Mouse (Mus musculus): ENCODE measurements at regions not wholly inside any gene's neighbourhood (a gene's known extent, or its start where the extent isn't known, plus 50 kb on each side); places are given as distances from the start of the nearest gene placed in this dataset.
"Not testable (repeated sequence)": the region's sequence is repeated elsewhere in the genome, so short reads cannot be mapped to it uniquely, and the experiment has no call there.

DNA sequence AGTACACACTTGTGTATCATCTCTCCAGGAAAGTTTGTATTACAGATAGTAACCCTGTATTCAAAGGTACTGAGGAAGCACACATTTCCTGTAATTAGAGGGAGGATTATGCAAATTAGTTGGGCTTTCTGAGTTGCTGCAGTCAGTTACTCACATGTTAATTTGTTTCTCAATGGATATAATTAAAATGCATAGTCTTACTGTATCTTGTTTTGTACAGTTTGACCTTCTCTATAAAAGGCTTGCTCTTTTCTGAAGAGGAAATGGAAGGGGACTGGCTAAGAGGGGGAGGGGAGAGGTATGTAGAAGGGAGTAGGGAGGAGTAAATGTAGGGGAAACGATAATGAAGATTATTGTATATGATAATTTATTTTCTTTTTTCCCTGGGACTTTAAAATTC lies 1345.5 kb upstream of the Adam24 start:
- ATAC-seq (replicated peaks; ENCODE audit: low FRiP score, low TSS enrichment, low read depth) (no peak), DNase-seq (ENCODE audit: low spot score) (no peak)
- no peak overlapping the region for H3K9ac ChIP-seq (ENCODE audit: low read length)
- H3K4me2 ChIP-seq (ENCODE audit: low read length), result no peak overlapping the region
- H3K27ac ChIP-seq (ENCODE audit: low read depth), result no peak overlapping the region
- no peaks in the 10 kb centered on the region for H3K9me3 ChIP-seq (ENCODE audit: control insufficient read depth, low read length)
- no peak overlapping the region for H3K4me3 ChIP-seq (ENCODE audit: low read depth, low read length)
- H3K36me3 ChIP-seq (ENCODE audit: control insufficient read depth, insufficient read depth, low read length), result no peaks in the 10 kb centered on the region
- WGBS, result 79% methylated on average over 1 of the region's 1 CpGs
- no peaks in the 10 kb centered on the region for H3K27me3 ChIP-seq (replicated peaks; ENCODE audit: control insufficient read depth, insufficient read depth, low read length)
- H3K4me1 ChIP-seq (replicated peaks; ENCODE audit: control insufficient read depth, insufficient read depth, low read length), result no peaks in the 10 kb centered on the region

DNA sequence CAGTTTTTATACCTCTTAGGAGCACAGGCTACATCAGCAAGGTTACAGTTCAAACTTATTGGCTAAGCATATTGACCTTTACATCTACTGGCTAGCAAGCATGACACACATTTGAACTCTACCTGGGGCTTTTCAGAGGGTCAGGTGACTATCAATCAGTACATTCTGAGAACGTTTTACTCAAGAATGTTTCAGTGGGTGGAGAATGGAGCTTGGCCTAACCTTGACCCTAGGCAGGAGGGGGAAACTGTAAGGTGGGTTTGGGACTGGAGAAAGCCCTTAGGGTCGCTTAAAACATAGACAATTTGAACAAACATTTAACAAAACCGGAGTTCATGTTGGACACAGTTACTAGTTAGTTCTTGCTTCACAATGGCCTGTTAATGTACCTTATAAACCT lies 1330.1 kb upstream of the Adam24 start:
- Histone ChIP-seq H3K27me3 (replicated peaks; ENCODE audit: control insufficient read depth, insufficient read depth, low read length) (no peaks in the 10 kb centered on the region), H3K27ac (ENCODE audit: low read depth) (no peak overlapping the region), H3K9me3 (ENCODE audit: control insufficient read depth, low read length) (no peaks in the 10 kb centered on the region), H3K4me3 (ENCODE audit: low read depth, low read length) (no peak overlapping the region), H3K36me3 (ENCODE audit: control insufficient read depth, insufficient read depth, low read length) (no peaks in the 10 kb centered on the region), H3K9ac (ENCODE audit: low read length) (no peak overlapping the region), H3K4me1 (replicated peaks; ENCODE audit: control insufficient read depth, insufficient read depth, low read length) (no peaks in the 10 kb centered on the region), H3K4me2 (ENCODE audit: low read length) (no peak overlapping the region)
- ATAC-seq (replicated peaks; ENCODE audit: low FRiP score, low TSS enrichment, low read depth) (no peak), DNase-seq (ENCODE audit: low spot score) (no peak)
- WGBS, result 69% methylated on average over 3 of the region's 3 CpGs

DNA sequence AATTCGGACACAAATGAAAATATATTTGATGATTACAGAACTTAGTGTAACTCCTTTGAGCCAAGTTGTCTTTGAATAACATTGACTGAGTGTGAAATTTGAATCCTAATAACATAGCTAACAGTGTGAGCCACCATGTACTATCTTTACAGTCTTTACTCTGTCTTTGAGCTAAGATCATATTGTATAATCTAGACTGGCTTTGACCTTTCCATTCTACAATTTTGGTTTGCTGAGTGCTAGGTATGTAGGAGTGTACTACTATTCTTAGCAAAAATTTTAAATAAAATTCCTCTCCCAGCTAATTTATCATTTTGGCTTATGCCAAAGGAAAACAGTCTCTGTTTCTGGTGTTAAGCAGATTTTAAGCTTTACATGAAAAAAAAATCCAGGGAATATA lies 1328.4 kb upstream of the Adam24 start:
- WGBS, result 75% methylated on average over 1 of the region's 1 CpGs
- H3K4me3 ChIP-seq (ENCODE audit: low read depth, low read length), result no peak overlapping the region

DNA sequence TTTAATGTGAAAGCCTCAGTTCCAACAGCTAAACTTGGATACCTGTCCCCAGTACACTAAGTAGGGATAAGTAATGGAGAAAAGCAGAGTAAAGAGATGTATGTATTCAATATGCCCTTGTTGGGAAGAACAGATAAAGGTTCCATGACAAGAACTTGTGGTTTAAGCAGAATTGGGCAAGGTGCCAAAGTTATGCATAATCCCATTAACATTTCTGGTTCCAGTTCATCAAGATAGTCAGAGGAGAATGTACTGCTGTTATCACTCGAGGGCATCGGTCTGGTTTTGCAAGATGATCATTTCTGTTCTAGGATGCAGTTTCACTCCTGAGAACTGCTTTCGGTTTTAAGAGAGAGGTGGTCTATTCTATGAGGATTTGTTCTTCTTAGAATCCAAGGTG lies 1325.9 kb upstream of the Adam24 start:
- DNase-seq (ENCODE audit: low spot score) (no peak), ATAC-seq (replicated peaks; ENCODE audit: low FRiP score, low TSS enrichment, low read depth) (no peak)
- Histone ChIP-seq H3K27ac (ENCODE audit: low read depth) (no peak overlapping the region), H3K36me3 (ENCODE audit: control insufficient read depth, insufficient read depth, low read length) (no peaks in the 10 kb centered on the region), H3K27me3 (replicated peaks; ENCODE audit: control insufficient read depth, insufficient read depth, low read length) (no peaks in the 10 kb centered on the region), H3K9me3 (ENCODE audit: control insufficient read depth, low read length) (no peaks in the 10 kb centered on the region), H3K4me3 (ENCODE audit: low read depth, low read length) (no peak overlapping the region), H3K9ac (ENCODE audit: low read length) (no peak overlapping the region), H3K4me1 (replicated peaks; ENCODE audit: control insufficient read depth, insufficient read depth, low read length) (no peaks in the 10 kb centered on the region), H3K4me2 (ENCODE audit: low read length) (no peak overlapping the region)
- 78% methylated on average over 3 of the region's 3 CpGs for WGBS

More for the DNA sequence above, 1328.4 kb upstream of the Adam24 start:
- no peak for ATAC-seq (replicated peaks; ENCODE audit: low FRiP score, low TSS enrichment, low read depth)
- no peak for DNase-seq (ENCODE audit: low spot score)
- no peak overlapping the region for H3K27ac ChIP-seq (ENCODE audit: low read depth)
- no peaks in the 10 kb centered on the region for H3K9me3 ChIP-seq (ENCODE audit: control insufficient read depth, low read length)
- no peak overlapping the region for H3K4me2 ChIP-seq (ENCODE audit: low read length)
- H3K4me1 ChIP-seq (replicated peaks; ENCODE audit: control insufficient read depth, insufficient read depth, low read length), result no peaks in the 10 kb centered on the region
- H3K36me3 ChIP-seq (ENCODE audit: control insufficient read depth, insufficient read depth, low read length), result no peaks in the 10 kb centered on the region
- H3K27me3 ChIP-seq (replicated peaks; ENCODE audit: control insufficient read depth, insufficient read depth, low read length), result no peaks in the 10 kb centered on the region
- no peak overlapping the region for H3K9ac ChIP-seq (ENCODE audit: low read length)

DNA sequence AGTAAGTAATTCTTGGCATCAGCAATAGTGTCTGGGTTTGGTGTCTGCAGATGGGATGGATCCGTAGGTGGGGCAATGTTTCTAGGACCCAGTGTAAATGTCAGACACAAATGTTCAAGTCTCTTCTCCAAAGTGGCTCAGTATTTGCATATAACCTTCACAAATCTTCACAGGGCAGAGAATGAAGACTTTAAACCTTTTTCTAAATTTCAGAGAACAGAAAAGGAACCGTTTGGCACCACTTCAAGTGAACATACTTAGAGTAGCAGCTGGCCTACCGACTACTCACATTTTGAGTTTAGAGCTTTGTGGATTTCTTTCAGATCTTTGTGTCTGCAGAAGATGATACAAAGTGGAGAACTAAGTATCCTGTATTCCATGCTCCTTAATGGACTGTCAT lies 1319.5 kb upstream of the Adam24 start:
- WGBS, result 77% methylated on average over 3 of the region's 3 CpGs
- Histone ChIP-seq H3K4me1 (replicated peaks; ENCODE audit: control insufficient read depth, insufficient read depth, low read length) (no peaks in the 10 kb centered on the region), H3K9me3 (ENCODE audit: control insufficient read depth, low read length) (no peaks in the 10 kb centered on the region), H3K4me3 (ENCODE audit: low read depth, low read length) (no peak overlapping the region), H3K4me2 (ENCODE audit: low read length) (no peak overlapping the region), H3K9ac (ENCODE audit: low read length) (no peak overlapping the region), H3K27me3 (replicated peaks; ENCODE audit: control insufficient read depth, insufficient read depth, low read length) (no peaks in the 10 kb centered on the region), H3K36me3 (ENCODE audit: control insufficient read depth, insufficient read depth, low read length) (no peaks in the 10 kb centered on the region), H3K27ac (ENCODE audit: low read depth) (no peak overlapping the region)
- ATAC-seq (replicated peaks; ENCODE audit: low FRiP score, low TSS enrichment, low read depth) (no peak), DNase-seq (ENCODE audit: low spot score) (no peak)

DNA sequence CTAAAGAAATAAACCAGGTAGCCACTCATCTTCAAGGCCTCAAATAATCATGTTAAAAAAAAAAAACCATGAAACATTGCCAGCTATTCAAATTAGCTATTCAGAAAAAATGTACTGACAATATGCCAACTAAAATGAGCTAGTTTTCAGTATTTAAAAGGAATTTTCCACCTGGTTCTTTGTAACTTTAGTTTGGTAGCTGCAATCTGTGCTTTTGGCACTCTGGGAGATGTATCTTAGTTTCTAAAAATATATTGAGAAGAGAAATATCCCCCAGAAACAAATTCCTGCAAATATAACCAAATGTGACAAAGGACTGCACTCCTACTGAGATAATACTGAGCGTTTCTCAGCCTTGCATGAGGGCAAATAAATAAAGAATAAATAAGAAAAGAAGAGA lies 1317.8 kb upstream of the Adam24 start:
- H3K9ac ChIP-seq (ENCODE audit: low read length), result no peak overlapping the region
- ATAC-seq (replicated peaks; ENCODE audit: low FRiP score, low TSS enrichment, low read depth) (no peak), DNase-seq (ENCODE audit: low spot score) (no peak)
- H3K9me3 ChIP-seq (ENCODE audit: control insufficient read depth, low read length), result no peaks in the 10 kb centered on the region
- H3K36me3 ChIP-seq (ENCODE audit: control insufficient read depth, insufficient read depth, low read length), result no peaks in the 10 kb centered on the region
- no peak overlapping the region for H3K4me2 ChIP-seq (ENCODE audit: low read length)
- WGBS, result 76% methylated on average over 1 of the region's 1 CpGs
- no peak overlapping the region for H3K4me3 ChIP-seq (ENCODE audit: low read depth, low read length)
- no peaks in the 10 kb centered on the region for H3K27me3 ChIP-seq (replicated peaks; ENCODE audit: control insufficient read depth, insufficient read depth, low read length)
- no peaks in the 10 kb centered on the region for H3K4me1 ChIP-seq (replicated peaks; ENCODE audit: control insufficient read depth, insufficient read depth, low read length)
- H3K27ac ChIP-seq (ENCODE audit: low read depth), result no peak overlapping the region

DNA sequence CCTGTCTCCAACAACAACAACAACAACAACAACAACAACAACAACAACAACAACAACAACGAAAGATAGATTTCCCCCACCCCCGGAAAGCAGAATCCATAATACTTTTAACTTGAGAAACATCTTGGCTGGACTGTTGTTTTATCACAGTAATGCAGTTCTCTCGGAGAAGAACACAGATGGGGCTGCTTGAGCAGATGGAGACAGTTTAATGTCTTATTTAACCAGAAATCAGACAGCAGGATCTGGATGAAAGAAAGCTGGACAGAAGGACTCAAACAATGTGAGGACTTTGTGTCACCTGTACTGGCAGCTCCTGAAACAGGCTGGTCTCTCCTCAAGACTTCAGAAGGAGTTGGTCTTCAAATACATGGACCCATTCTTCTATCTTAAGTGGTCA lies 1317.0 kb upstream of the Adam24 start:
- Histone ChIP-seq H3K36me3 (ENCODE audit: control insufficient read depth, insufficient read depth, low read length) (no peaks in the 10 kb centered on the region), H3K9ac (ENCODE audit: low read length) (no peak overlapping the region), H3K27ac (ENCODE audit: low read depth) (no peak overlapping the region), H3K4me1 (replicated peaks; ENCODE audit: control insufficient read depth, insufficient read depth, low read length) (no peaks in the 10 kb centered on the region), H3K4me3 (ENCODE audit: low read depth, low read length) (no peak overlapping the region), H3K27me3 (replicated peaks; ENCODE audit: control insufficient read depth, insufficient read depth, low read length) (no peaks in the 10 kb centered on the region), H3K4me2 (ENCODE audit: low read length) (no peak overlapping the region), H3K9me3 (ENCODE audit: control insufficient read depth, low read length) (no peaks in the 10 kb centered on the region)
- whole genome bisulfite sequencing, result 85% methylated on average over 3 of the region's 3 CpGs
- DNase-seq (ENCODE audit: low spot score) (no peak), ATAC-seq (replicated peaks; ENCODE audit: low FRiP score, low TSS enrichment, low read depth) (no peak)

DNA sequence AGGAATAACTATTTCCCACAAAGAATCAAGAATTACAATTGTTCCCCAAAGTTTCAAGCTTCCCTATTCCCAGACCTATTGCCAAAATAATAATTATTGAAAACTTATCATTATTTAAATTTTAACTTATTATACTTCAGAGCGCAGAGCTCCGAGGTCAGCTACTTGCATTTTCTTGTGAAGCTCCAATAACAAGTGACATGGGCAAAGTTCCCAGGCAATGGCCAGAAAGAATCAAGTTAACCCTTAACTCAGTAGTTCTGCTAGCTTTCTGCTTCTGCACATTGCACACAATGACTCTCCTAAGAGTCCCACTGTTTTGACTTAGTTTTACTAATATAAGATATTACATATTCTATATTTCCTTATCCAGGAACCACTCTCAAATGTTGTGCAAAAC lies 1308.5 kb upstream of the Adam24 start:
- WGBS, result 81% methylated on average over 2 of the region's 2 CpGs
- H3K4me2 ChIP-seq (ENCODE audit: low read length); ATAC-seq (replicated peaks; ENCODE audit: low FRiP score, low TSS enrichment, low read depth); H3K9me3 ChIP-seq (ENCODE audit: control insufficient read depth, low read length); H3K9ac ChIP-seq (ENCODE audit: low read length); H3K36me3 ChIP-seq (ENCODE audit: control insufficient read depth, insufficient read depth, low read length); H3K27me3 ChIP-seq (replicated peaks; ENCODE audit: control insufficient read depth, insufficient read depth, low read length); H3K4me1 ChIP-seq (replicated peaks; ENCODE audit: control insufficient read depth, insufficient read depth, low read length); H3K27ac ChIP-seq (ENCODE audit: low read depth); H3K4me3 ChIP-seq (ENCODE audit: low read depth, low read length); DNase-seq (ENCODE audit: low spot score): not testable (repeated sequence)
